Mouse (Mus musculus) CD8-positive naive resting alpha-beta T cell, adult 2 months (primary cell): Measurements from ENCODE around the gene Tnrc18.
A peak's percentile ranks its signal among the peaks of the same experiment; 100 is the strongest.

ENCODE experiments used
- DNase-seq, 2 experiments: peaks; one replicate each; pipeline ENCODE4 v3.0.0; 2022; ENCODE audit warnings: low read depth in 2 of 2, low spot score in 2 of 2

Tnrc18 gene

DNA sequence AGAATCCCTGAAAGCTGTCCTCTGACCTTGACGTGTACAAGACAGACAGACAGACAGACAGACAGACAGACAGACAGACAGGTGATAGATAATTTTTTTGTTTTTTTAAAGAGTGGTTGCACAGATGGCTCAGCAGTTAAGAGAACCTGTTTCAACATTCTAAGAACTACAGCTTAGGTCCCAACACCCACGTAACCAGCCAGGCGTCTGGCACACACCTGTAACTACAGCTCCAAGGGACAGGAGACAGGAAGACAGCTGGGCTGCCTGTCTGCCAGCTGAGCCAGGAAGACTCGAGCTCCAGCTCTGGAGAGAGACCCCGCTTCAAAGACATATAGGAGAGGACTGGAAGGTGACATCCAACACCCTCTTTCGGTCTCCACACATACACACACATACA is 38.6 kb downstream of the Tnrc18 start:
- no peak for DNase-seq

DNA sequence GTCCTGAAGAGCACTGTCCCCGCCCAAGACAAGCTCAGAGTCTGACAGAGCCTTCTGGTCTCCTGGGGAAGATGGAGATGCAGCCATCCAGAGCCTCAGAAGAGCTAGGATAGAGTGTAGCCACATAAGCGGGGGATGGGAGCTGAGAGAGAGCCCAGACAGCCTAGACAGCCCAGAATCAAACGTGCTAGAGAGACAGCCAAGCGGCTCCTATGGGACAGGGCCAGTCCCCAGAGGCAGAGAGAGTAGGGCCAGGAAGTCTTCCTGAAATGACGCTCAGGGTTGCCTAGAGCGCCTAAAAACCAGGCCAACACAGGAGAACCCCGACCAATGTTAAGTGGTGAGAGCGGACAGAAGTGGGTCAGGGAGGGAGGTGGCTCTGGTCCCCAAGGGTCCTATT is 39.3 kb downstream of the Tnrc18 start:
- DNase-seq = no peak

DNA sequence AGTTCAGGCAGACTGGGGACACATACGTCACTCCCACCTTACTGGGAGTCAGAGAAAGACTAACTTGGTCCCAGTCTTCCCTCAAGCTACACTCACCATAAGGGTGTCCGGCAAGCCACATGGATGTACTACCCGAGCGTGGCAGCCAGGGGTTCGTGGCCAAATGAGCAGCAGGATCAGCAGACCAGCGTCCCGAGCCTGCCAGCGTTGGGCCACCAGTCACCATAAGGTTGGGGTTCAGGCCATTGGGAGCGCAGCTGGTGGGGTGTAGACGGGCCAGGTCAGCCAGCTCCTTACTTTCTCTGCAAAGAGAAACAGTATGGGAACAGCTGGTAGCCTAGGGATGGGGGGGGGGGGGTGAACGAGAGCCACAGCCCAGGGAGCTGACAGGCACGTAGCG is 41.4 kb downstream of the Tnrc18 start:
- no peak for DNase-seq

DNA sequence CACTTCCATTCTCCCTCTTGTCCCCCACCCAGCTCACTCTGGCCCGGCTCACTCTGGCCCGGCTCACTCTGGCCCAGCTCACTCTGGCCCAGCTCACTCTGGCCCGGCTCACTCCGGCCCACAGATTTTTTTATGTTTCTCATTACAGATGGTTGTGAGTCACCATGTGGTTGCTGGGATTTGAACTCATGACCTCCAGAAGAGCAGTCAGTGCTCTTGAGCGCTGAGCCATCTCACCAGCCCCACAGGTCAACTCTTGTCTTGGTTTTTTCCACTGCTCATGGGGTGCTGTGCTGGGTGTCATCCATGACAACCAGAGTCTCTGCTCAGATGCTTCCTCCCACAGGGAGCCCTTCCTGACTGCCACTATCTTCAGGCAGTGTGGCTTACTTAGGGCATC is 42.7 kb downstream of the Tnrc18 start:
- no peak for DNase-seq

DNA sequence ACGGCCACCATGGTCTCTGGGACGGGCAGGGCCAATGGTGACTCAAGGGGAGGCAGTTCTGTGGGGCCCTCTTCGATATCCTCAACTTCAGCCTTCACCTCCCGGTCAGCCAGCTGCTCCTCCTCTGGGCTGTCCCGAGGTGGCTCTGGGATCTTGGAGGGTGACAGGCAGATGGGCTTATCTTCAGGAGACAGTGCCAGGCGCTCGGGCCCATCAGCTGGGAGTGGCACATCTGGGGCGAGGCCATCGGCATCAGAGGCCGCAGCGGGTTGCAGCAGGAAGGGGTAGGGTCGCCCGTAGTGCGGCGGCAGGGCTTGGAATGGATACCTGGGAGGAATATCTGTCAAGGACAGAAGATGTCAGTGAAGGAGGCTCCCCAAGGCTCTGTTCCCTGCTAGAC is 45.5 kb downstream of the Tnrc18 start:
- DNase-seq = no peak

DNA sequence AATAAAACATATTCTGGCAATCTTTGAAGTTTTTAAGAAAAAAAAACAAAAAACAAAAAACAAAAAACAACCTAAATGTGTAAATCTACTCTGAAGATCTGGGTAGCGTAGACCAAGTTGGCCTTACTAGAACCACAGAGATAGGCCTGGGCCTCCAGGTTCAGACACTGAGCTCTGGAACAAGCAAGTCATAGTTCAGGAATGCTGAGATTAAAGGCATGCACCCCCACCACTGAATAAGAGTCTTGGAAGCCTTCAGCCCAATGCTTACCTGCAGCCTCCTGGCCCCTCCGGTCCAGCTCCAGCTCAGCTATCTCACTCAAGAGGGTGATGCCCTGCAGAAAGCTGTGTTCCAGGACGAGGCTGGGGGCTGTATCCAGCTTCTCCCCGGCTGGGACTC is 46.4 kb downstream of the Tnrc18 start:
- no peak for DNase-seq

DNA sequence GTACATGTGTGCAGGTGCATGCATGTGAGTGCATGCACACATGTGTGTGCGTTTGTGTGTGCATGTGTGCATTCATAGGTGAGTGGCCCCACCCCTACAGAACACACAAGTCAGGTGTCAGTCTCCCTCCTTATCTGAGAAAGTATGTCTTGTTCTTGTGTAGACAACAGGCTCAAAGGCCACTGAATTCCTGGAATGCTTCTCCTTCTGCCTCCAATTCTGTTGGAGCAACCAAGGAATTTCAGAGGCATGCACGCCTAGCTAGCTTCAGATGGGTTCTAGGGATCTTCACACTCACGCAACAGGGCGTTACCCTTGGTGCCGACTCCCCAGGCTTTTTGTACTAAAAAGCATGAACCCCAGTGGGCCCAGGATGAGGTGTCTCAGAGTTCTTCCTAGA is 47.8 kb downstream of the Tnrc18 start:
- no peak for DNase-seq

DNA sequence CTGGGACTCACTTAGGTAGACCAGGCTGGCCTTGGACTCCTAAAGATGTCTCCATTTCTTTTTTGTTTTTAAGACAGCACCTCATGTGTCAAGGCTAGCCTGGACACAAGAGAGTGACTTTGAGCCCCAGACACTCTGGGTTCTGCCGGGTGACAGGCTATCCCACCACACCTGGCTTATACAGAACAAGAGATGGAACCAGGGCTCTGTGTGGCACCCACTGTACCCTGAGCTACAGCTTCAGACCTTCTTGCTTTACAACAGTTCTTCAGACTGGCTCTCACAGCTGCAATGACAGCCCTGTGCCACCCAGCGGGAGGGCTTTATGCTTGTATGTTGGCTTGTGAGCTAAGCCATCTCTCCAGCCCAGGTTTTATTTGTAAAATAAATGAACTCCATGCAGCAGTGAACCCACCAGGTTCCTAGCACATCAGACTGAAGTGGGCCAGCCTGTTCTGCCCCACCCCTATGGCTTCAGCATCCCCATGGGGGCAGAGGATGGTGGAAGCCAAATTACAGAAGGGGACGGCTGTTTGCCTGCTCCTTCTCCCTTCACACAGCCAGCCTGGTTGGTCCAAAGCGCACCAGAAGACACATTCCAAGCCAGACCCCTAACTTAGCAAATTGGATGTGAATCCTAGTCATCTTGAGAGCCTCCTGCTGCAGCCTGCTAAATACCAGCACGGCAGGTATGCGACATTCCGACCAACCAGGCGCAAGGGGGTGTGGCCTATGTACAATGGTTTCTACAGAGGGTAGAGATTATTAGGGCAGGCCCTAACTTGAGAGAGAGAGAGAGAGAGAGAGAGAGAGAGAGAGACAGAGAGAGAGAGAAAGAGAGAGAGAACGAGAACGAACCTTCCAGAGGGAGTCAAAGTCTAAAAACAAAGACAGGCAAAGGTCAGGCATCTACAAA is 48.9 kb downstream of the Tnrc18 start:
- DNase-seq = no peak

DNA sequence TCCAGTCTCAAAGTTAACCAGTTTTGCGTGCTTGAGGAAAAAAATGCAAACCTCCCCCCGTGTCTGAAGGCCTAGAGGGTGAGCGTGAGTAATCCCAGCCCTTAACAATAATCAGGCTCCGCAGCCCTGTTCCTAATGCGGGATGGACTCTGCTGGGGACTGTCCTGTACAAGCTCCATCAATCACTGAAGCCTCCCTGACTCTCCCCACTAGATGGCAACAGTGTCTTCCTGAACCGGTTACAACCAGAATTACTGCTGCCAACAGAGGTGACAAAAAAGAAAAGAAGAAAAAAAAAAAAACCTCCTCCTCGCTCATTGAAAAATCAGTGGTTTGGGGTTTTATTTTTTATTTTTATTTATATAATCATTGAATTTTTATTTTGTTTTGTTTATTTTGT is 49.5 kb downstream of the Tnrc18 start:
- peak; percentile 35 to 58 for DNase-seq

DNA sequence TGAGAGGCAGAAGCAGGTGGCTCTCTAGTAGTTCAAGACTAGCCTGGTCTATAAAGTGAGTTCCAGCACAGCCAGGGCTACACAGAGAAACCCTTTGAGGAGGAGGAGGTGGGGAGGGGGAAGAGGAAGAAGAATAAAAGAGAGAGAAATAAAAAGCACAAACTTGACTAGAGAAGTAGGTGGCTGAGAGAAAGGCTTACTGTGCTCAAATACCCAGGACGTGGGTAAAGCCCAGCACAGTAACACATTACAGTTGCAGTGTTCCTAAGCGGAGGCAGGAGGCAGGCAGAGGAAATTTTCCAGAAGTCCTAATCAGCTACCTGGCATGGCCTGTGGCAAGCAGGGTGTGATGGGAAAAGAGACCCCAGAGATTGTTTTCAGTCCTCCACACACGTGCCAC is 50.8 kb downstream of the Tnrc18 start:
- no peak for DNase-seq

DNA sequence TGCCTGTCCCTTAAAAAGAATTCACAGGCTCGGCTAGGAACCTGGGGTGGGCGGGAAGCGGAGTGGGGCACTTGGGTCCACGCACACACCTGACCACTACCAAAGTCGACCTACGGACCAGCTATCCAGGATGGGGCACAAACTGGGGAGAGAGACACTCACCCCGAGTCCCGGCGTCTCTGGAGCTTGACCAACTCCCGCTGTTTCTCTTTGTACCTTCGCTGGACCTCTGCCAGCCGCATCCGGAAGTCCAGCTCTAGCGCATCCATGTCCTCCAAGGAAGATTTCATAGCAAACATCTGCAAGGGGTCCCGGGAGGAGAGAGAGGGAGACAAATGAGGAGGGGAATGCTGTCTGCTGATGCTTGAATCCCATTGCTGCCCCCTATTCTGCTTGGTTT is 52.6 kb downstream of the Tnrc18 start:
- no peak for DNase-seq

DNA sequence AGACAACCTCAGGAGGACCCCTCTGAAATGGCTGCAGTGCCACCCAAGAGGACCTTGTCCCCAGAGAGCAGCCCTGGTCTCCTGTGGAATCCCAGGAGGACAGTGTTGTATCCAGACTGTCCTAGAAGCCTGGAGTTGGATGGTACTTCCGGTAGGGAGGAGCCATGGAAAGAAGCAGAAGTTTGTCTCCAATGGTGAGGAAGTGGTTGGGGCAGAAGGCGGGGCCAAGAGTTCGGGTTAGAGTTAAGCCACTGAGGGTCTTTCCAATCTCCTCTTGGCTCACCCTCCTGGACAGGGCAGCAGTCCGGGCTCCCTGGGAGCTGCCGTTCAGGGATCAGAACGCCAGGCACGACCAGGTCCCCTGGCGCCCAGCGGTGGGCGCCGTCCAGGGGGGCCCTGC is 53.2 kb downstream of the Tnrc18 start:
- DNase-seq = no peak

DNA sequence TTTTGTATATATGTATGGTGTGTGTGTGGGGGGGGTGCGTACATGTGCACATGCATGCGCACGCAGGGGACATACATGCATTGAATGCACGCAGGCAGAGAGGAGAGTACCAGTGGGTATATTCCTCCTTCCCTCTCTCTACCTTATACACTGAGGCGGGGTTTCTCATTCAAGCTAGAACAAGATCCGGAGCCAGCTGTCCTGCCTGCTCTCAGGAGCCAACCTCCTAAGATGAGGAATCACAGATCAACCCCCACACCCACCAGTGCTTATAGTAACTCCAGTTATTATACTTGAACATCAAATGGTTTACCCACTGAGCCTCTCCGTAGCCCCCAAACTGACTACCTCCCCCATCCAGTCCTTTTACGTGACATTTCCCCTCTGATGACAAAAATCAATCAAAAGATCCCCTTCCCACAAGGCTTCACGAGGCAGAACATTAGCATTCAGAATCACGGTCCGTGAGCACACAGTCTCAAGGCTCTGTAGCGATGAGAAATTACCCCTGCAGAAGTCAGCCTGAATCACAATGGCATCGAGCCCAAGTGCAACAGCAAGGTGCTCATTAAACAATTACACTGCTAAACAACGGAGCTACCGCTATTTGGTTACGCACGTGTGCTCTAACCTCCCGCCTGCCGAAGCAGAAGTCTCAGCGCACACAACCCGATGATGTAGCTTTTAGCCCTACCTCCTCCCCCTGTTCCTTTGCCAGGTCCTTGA is 55.2 kb downstream of the Tnrc18 start:
- no peak for DNase-seq

DNA sequence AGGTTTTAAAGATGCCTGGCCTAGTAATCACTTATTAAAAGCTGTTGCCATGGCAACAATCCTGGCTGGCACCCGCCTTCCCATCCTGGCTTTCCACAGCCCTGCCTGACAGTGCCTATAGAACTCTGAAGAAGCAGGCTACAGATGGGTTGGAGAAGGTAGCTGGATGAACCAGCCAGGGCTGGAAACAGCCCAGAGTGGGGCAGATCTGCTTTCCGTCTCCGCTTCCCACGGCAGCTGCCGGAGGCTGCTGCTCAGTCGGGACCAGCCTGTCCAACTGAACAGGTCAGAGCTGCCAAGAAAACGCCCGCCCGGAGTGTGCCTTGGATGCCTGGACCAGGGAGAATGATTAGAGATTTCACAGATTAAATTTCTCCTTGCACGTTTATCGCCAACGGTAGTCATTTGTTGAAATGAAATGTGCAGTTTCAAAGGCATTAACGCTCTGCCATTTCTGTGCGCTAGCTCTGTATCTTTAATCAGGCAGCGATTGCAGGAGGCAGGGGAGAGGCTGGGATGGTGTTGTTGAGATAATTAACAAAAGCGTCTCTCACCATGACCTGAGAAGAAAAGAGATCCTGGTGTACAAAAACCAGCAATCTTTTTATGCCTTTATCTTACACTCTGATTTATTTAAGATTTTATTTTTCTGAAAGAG is 56.0 kb downstream of the Tnrc18 start:
- DNase-seq = no peak

DNA sequence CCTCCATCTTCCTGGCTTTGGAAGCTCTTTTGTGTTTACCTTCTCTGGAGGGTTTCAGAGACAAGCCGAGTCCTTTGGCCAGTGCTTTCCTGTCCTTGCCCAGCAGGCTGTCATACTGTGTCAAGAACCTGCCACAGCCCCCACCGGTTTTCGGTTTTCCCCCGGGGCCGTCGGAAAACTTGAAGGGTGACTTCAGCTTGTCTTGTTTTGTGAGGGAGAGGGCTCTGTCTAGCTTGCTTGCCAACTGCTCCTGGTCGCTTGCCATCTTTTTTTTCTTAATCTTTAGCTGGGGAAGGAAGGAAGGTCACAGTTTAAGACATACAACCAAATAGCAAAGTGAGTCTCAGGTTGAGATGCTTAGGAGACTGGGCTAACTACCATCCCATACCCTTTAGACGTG is 57.7 kb downstream of the Tnrc18 start:
- DNase-seq = no peak

DNA sequence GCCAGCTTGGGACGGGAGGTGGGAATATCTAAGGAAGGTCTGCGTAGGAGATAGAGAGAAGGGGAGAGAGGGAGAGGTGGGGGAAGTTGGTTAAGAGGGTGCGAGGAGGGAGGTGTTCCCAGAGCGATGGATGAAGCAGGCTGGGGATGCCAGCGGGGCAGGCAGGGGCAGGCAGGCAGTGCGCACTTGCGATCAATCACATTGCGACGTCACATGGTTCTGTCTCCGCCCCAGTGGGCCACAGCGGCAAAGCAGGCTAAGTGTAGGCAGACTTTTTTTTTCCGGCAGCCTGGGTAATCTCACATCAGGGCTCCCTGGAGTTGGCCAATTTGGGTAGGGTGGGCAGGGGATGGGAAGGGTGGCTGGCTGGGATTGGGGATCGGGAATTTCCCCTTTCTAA is 65.2 kb downstream of the Tnrc18 start:
- no peak for DNase-seq

DNA sequence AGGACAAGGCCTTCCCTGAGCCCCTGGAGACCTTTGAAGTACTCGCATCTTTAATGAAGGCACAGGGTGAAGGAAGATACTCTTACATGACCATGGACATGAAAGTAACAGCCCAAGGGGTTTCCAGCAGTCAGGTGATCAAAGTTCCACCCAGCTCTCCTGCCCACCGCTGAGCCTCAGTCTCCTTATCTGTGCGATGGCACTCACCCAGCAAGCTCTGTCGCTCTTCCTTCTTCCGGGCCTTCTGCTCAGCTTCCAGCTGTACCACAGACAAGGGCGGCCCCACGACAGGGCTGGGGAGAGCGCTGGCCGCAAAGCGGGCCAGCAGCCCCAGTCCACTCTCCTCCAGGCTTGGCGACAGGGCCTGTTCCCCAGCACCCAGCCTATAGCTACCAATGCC is 67.3 kb downstream of the Tnrc18 start:
- DNase-seq = no peak

DNA sequence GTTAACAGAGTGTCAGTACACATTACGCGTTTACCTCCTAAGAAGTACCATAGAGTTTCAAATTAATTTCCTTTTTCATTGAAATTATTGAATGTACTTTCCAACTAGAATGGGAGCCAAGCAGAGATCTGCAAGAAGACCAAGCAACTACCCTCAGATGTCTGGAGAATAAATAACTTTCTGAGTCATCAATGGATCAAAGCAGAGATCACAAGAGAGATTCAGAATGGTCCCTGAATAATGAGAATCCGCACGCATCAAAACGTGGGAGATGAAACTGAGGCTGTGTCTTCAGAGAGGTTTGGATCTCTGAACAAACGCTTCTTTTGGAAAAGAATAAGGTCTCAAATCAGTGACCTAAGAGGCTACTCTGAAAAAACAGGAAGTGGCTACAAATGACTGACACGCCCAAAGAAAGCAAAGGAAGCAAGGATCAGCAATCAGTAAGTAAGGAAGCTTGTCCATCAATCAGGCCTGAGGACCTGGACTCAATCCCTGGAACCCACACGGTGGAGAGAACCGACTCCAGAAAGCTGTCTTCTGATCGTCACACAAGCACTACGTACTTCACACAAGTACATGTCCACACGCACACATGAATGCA is 70.3 kb downstream of the Tnrc18 start:
- DNase-seq = no peak

DNA sequence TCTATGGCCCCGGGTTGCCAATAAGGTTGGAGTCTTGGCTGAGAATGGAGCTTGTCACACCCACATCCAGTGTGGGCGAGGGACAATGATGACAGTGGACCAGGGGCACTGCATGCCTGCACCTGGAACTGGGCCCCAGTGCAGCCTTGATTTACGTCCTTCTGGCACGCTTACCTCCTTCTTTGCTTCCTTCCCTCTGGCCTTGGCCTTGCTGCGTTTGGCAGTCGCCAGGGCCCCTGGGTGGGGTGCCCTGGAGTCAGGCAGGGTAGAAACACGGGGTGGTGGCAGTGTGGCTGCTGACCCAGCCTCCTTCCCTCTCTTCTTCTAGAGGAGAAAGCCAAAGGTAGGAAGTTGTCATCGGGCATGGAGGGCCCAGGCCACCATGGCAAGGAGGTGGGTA is 77.5 kb downstream of the Tnrc18 start:
- no peak for DNase-seq

DNA sequence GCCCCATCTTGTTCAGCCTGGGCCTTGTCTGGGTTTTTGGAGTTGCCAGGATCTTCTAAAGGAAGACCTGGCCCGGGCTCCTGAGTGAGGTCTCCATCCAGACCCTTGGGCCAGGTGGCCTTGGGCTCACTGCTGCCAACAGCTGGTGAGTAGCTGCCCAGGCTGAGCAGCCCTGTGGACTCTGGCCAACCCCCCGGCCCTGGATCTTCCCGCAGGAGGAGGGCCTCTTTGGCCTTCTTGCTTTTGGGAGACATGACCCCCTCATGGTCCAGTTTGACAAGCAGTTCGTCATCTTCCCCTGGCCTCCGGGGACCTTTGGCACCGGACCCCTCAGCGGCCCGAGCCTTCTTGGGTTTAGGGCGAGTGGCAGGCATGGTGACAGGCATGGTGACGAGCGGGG is 85.5 kb downstream of the Tnrc18 start:
- DNase-seq = no peak

DNA sequence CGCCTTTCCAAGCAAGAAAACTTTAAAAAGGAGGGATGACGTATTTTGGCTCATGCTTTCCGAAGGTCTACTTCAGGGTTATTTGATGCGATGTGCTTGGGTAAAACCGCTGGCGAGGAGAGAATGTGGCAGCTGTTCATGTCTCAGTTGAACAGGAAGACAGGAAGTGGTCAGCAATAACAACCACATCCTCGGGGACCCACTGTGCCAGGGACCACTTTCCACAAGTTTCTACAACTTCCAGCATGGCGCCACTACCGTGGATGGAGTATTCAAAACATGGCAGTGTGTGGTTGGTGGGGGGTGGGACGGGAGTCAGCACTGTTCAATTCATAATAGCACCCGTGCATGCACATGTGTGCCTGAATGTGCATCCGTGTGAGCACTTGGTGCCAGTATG is 87.2 kb downstream of the Tnrc18 start:
- DNase-seq = no peak

DNA sequence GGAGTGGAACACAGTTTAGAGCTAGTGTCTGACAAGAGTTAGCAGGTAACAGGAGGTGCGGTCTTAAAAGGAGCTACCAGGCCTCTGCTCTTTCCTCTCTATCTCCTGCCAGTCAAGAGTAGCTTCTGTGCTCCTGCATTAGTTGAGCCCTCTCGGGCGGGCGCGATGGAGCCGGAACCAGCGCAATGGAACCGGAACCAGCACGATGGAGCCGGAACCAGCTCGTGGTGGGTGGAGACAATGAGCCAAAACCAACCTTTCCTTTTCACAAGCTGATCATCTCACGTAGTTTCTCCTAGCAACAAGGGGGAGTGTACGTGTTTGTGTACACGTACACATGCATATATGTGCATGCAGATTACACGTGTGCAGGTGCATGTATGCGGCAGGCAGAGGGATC is 89.2 kb downstream of the Tnrc18 start:
- DNase-seq = no peak
